Mouse (Mus musculus): ENCODE results near the gene Fgf10. TPM values are rescaled to one million over a fixed set of nuclear protein-coding genes. Genes with fewer than 3 reads are reported as not detected.
A peak's percentile ranks its signal among the peaks of the same experiment; 100 is the strongest.

Gene Fgf10
- total RNA-seq, 2 experiments from 2014 or later, result 0.17 to 0.18 TPM

DNA sequence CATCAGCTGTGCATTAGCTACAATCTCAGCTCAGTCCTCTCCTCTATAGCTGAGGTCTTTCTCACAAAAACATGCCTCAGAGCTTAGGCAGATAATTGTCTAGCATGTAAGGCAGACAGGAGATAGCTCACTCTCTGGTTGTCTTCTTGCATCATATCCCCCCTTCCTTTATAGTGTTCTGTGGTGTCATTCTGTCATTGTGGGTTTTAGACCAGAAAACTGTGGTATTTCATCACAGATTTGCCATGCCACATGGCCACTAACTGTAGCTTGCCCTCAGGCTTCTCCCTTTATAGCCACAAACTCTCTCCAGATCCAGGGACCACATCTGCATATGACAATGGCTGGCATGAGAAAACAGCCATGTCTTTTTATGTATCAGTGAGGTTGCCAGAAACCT is 34.1 kb downstream of the Fgf10 start:
- intact Hi-C loops (cut with DNase I), result no loop called here
- no peak for TF ChIP-seq CTCF (IDR thresholded peaks at IDR 0.05)
- Histone ChIP-seq H3K4me3 (no peak overlapping the region), H3K27ac (no peak overlapping the region)
- no peak for DNase-seq

DNA sequence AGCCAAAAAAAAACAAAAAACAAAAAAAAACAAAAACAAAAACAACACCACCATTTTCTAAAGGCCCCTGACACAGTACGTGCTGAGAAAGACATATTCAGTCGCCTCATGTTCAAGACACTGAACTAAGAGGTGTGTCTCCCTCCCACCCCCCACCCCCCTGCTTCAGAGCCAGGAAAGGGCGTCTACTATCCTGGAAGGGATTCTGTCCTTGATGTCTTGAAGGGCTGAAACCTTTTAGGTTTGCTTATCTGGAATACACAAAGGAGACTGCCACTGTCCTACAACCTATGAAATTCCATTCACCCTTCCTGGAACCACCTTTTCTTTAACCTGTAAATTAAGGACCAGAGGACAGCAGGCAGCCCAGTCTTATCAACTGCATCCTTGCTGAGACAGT is 36.1 kb downstream of the Fgf10 start:
- intact Hi-C loops (cut with DNase I), result no loop called here
- Histone ChIP-seq H3K4me3 (no peak overlapping the region), H3K27ac (no peak overlapping the region)
- TF ChIP-seq CTCF (IDR thresholded peaks at IDR 0.05), result no peak
- DNase-seq, result no peak

DNA sequence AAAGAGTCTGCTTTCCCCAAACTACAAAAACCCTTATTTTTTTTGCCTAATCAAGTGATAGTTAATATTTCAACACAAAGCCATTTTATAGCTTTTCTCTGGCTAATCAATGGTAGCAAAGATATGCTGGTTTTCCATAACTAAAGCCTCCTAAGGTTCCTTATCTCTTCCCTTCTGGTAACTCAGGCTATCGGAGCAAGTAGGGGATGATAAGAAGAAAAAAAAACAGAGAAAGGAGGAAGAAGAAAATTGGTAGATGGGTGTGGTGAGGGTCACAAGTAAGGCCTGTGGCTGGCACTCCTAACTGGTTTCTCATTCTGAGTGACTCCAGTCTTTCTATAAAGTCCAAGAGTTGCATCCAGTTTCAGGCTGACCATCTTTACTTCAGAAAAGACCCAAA is 40.3 kb downstream of the Fgf10 start:
- TF ChIP-seq CTCF (IDR thresholded peaks at IDR 0.05), result no peak
- no peak for DNase-seq
- intact Hi-C loops (cut with DNase I), result no loop called here
- H3K4me3 ChIP-seq, result no peak overlapping the region
- H3K27ac ChIP-seq, result no peak overlapping the region

DNA sequence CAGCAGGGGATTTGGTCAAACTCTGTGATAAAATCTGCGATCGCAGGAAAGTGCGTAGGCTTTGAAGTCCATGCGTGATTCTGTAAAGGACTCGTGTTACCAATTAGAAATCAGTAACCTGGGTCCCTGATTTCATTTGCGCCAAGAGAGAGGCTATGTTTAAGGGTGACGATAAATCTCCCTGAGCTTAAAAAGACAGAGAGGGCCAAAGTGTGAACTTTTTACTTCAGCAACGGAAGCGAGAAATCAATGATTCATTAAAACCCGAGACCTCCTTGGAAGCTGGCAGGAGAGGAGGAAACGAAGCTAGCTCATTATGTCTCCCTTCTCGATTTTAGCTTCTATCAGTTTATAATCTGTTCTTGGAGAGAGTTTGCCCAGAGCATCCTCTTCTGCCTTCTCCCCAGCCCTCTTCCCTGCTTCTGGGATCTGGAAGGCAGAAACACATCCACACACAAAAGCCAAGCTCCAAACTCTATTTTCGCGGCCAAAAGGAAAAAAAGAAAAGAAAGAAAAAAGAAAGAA is 44.1 kb downstream of the Fgf10 start:
- TF ChIP-seq CTCF (IDR thresholded peaks at IDR 0.05), result no peak
- H3K27ac ChIP-seq, result no peak overlapping the region
- no peak for DNase-seq
- intact Hi-C loops (cut with DNase I), result no loop called here
- H3K4me3 ChIP-seq, result peak overlapping the region; percentile 70

DNA sequence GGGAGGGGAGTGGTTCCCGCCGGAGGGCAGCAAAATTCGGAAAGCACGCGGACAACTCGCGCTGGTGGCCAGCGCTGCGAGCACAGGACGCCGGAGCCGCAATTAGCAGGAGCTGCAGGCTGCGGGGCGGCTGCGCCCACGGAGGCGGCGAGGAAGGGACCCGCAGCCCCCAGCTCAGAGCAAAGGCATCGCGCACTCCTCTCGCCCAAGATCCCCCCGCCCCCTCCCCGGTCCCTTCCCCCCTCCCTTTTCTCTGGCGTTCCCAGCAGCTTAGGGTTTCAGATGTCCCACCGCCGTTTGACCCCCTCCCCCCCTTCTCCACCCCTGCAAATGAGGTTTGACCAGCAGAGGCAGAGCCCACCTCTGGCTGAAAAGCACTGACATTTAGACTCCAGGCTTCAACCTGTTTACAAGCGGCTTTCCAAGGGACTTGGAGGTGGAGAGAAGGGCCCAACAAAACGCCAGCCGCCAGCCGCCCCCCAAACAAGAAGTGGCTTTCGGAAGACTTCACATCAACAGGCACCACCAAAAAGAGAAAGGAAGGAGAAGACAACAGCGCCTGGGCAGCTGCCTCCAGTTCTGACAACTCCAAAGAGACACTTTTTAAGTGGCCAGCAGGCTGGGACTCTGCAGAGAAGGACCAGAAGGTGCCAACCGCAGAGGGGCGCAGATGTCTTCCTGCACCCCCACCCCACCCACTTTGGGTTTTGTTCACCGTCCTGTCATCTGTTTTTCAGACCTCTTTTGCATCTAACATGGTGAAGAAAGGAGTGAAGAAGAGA is 44.9 kb downstream of the Fgf10 start:
- DNase-seq, result peak; percentile 24
- Histone ChIP-seq H3K27ac (peak overlapping the region; percentile 24; the same call in 1 of the 2 replicates), H3K4me3 (peak overlapping the region; percentile 70)
- TF ChIP-seq CTCF (IDR thresholded peaks at IDR 0.05), result no peak
- intact Hi-C loops (cut with DNase I), result no loop called here

DNA sequence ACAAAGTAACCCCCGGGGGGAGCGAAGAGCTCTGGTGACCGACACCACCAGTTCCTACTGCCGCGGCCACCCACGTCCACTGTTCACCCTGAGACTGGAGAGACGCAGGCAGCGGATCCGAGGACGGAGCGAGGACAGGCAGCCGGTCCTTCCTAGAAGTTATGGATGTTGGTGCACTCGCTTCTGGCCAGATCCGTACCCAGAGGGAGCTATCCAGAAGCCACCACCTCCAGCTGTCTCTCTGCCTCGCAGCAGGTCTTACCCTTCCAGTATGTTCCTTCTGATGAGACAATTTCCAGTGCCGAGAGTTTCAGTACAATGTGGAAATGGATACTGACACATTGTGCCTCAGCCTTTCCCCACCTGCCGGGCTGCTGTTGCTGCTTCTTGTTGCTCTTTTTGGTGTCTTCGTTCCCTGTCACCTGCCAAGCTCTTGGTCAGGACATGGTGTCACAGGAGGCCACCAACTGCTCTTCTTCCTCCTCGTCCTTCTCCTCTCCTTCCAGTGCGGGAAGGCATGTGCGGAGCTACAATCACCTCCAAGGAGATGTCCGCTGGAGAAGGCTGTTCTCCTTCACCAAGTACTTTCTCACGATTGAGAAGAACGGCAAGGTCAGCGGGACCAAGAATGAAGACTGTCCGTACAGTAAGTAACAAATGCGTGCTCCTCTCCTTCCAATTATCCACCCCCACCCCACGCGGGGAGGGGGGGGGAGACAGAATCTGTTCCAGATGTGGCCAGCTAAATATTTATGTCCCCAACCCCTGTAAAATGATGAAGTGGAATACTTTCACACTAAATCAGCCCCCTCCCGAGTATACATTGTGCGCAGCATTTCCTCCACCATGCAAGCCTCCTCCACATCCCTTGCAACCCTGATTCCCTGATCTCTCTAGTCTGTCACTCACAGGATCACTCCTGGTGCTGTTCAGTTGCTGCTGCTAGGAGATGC is 45.8 kb downstream of the Fgf10 start:
- H3K4me3 ChIP-seq, result peak overlapping the region; percentile 70
- H3K27ac ChIP-seq, result peak overlapping the region; percentile 24; the same call in 1 of the 2 replicates
- intact Hi-C loops (cut with DNase I), result no loop called here
- peak; percentile 19 for DNase-seq
- no peak for TF ChIP-seq CTCF (IDR thresholded peaks at IDR 0.05)

DNA sequence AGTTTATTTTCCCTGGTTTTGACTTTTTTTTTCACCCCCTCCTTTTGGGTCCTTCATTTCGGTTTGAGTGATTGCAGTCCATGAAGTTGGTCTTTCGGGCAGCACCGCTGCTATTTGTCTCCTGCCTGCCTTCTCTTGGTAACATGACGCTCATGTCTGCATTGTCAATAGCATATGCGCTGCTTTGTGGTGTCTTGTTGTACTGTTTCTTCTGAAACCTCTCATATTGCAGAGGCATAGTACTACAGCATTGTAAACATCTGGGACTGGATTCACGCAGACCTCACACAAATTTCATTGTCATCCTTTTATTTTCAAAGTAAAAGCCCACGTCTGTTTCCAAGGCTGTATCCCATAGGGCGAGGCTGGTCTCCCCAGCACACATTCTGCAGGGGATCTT is 46.7 kb downstream of the Fgf10 start:
- intact Hi-C loops (cut with DNase I), result no loop called here
- Histone ChIP-seq H3K4me3 (peak overlapping the region; percentile 70), H3K27ac (peak overlapping the region; percentile 5; the same call in 1 of the 2 replicates)
- TF ChIP-seq CTCF (IDR thresholded peaks at IDR 0.05), result no peak
- no peak for DNase-seq

DNA sequence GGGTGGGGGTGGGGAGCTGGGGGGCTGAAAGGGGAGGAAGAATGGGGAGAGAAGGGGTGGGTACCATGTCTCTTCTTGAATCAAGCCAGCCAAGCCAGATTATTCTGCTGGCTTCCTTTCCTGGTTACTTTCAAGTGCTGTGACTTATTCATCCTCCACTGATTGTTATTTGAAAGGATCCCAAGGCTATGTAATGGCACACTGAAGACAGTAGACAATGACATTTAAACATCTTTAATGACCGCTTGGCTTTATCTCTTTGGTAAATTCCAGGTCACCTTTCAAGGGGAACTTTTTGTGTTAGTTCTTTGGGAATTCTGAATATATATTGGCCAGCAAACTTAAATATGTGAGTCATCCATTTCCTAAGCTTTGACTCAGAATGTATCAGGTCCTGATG is 47.1 kb downstream of the Fgf10 start:
- H3K4me3 ChIP-seq, result peak overlapping the region; percentile 13
- no peak for TF ChIP-seq CTCF (IDR thresholded peaks at IDR 0.05)

GRCm38 (mm10) chr13:118718396-118718795 is 48.8 kb downstream of the Fgf10 start:
- Histone ChIP-seq H3K27ac (no peak overlapping the region), H3K4me3 (no peak overlapping the region)
- TF ChIP-seq CTCF (IDR thresholded peaks at IDR 0.05), result no peak
- intact Hi-C loops (cut with DNase I), result no loop called here
- DNase-seq, result no peak

More for the DNA sequence above, 47.1 kb downstream of the Fgf10 start:
- intact Hi-C loops (cut with DNase I), result no loop called here
- H3K27ac ChIP-seq, result no peak overlapping the region
- no peak for DNase-seq

DNA sequence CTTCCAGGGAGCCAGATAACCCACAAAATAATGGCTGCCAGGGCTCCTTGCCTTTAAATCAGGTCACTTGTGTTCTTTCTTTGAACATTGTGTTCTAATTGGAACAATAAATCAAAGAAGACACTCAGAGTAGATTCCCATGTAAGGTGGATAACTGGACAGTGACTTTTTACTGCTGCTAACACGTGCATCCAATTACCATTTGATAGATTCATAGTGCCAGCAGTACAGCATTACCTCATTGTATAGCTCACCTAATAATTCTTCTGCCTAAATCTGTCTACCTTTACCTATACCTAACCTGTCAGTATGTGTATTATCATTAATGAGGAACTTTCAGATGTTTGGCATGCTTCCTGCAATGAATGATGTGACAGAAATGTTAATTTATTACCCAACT is 52.1 kb downstream of the Fgf10 start:
- no peak for DNase-seq
- TF ChIP-seq CTCF (IDR thresholded peaks at IDR 0.05), result no peak
- intact Hi-C loops (cut with DNase I), result no loop called here

DNA sequence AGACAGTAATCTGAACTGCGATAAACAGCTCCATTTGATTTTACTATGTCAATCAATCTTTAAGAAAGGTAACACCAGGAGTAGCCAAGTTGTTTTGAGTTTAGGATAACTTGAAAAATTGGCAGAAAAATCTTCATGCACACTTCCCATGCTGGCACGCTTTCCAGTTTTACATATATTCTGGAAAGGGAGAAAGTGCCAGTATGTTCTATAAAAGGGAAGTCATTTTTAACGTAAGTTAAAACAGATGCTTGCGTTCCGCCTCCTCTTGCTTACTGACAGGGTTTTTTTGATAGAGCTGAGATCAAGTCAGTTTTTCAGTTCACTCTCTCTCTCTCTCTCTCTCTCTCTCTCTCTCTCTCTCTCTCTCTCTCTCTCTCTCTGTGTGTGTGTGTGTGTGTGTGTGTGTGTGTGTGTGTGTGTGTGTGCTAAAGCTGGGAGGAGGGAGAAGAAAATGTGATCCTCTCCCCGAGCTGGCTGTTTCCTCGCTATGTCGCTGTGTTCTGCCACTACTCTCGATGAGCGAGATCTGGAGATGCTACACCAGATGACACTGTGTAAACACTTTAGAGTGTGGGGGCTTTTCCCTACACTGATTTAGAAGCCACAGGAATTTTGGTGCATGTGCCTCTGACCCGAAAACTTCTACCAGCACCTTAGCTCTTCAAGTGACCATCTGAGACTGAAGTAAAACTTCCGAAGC is 62.4 kb downstream of the Fgf10 start:
- no peak for DNase-seq
- Histone ChIP-seq H3K27ac (no peak overlapping the region), H3K4me3 (no peak overlapping the region)
- TF ChIP-seq CTCF (IDR thresholded peaks at IDR 0.05), result no peak
- intact Hi-C loops (cut with DNase I), result no loop called here

More for the DNA sequence above, 52.1 kb downstream of the Fgf10 start:
- Histone ChIP-seq H3K4me3 (no peak overlapping the region), H3K27ac (no peak overlapping the region)

- intact Hi-C loops (cut with DNase I), result no loop called here
- DNase-seq, result no peak
- H3K4me3 ChIP-seq, result no peak overlapping the region
- H3K27ac ChIP-seq, result no peak overlapping the region
- no peak for TF ChIP-seq CTCF (IDR thresholded peaks at IDR 0.05)
Measured at GRCm38 (mm10) chr13:118739854-118740411, 70.3 kb downstream of the Fgf10 start.

All from gastrocnemius, adult 2 months (tissue).